Mouse (Mus musculus) CD4-positive, CD25-positive, alpha-beta regulatory T cell, adult 2 months (primary cell): ENCODE measurements around the gene Ush1g.

ENCODE experiments used
- DNase-seq: peaks from one replicate; pipeline ENCODE4 v3.0.0-alpha.2; 2012; ENCODE audit warnings: low read depth, low spot score

Ush1g gene

GRCm38 (mm10) chr11:115321906-115322693, at the start of gene Ush1g:
Ush1g (minus strand) TSS chr11:115322041.
- DNase-seq = peak; percentile 82

DNA sequence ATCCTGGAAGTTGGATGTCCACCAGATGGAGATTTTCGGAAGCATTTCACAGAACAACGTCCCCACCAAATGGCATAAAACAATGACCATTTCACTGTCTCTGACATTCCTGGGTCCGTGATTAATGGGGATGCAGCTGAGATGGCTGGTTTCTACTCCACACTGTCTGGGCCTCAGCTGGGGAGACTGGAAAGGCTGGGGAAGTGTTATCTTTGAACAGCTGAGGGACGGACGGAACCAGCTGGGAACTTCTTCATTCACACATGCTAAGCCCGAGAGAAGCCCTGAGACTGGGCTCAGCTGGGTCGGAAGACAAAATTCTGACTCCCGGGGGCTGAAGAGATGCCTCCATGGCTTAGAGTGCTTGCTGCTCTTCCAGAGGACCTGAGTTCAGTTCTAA, 49.5 kb upstream of the Ush1g start:
- no peak for DNase-seq

- DNase-seq = no peak
Measured at GRCm38 (mm10) chr11:115370368-115370767, 48.5 kb upstream of the Ush1g start.

DNA sequence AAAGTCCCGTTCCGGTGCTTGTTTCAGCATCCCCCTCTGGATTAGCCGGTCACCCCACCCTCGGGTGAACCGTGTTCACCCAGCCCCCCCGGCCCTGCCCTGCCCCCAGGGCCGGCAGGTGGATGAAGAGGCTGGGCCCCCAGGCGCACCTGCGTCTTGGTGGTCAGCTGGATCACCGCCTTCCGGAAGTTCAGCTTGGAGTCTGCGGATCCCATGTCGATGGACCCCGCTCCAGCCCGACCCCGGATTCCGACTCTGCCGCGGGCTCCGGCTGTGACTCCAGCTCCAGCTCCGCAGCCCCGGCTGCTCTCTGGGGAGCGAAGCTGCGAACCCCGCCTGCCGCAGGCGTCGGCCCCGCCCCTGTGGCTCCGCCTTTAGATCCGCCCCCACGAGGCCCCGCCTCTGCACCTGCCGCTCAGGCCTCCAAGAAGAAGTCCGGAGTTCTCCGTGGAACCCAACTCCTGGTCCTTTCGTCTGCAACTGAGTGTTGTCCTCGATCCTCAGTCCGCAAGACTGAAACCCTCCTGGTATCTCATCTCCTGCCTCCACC, 45.6 kb upstream of the Ush1g start, which contains the start of gene Hid1:
TSS of gene Hid1 (minus strand) at position 362 of the 550 bp plus-strand sequence.
- peak; percentile 90 for DNase-seq

GRCm38 (mm10) chr11:115366706-115367394, 45.0 kb upstream of the Ush1g start:
- DNase-seq = peak; percentile 39

DNA sequence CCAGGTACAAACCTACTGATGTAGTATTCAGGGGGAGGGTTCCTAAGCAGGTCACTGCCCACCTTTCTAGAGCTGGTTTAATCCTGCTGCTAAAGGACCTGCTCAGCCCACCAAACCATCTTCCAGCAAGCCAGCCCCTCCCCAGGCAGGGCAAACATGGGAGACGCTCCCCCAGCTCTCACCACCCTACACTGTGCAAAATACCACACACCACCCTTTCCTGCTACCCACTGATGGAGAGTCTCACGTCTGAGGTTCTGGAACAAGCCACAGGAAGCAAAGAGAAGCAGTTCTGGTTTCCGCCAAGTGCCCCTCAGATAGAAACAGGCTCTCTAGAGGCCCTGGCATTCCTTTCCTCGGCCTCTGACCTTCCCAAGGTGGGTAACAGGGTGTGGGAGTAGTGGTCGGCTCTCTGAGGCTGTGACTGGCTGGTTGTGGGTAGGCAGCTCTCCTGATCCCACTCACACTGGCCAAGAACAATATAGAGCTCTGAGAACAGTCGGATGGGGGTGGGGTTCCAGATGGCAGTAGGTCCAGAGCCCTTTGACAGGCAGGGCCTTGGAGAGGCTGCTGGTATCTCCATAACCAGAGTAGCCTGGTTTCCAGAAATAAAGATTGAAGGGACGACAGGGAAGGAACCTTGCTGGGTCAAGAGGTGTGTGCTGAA, 44.3 kb upstream of the Ush1g start:
- no peak for DNase-seq

DNA sequence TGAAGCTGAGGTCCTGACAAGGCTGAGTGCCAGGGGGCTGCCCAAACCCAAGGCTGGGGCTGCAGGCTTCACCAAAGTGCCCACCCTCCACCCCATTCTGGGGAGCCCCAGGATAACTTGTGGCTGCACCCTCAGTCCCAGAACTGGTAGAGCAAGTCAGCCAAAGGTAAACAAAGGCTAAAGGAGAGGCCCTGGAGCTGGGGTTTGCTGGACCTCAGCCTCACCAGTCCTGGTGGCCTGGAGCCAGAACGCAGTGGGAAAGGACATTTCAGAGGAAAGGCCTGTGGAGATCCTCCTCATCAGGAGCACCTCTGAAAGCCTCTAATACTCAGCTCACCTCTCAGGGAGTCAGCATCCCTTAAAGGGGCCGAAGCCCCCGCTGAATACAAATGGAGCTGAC, 42.3 kb upstream of the Ush1g start:
- no peak for DNase-seq

DNA sequence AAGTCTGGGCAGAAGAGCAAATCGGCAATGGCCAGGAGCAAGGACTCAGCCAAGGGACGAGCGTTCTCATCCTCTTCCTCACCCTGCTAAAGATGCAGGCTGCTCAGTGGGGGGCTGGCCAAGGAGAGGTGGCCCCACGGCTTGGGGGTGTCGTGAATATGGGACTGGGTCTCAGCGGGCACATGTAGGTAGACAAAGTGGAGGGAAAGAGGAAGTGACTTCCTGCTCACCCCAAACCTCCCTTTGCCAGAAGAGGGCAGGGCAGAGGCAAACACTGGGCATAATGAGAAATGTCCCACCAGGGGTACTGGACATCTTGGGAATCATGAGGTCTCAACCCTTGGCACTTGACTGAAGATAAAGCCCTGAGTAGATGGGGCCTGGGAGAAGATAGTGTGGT, 37.9 kb upstream of the Ush1g start:
- DNase-seq = no peak

DNA sequence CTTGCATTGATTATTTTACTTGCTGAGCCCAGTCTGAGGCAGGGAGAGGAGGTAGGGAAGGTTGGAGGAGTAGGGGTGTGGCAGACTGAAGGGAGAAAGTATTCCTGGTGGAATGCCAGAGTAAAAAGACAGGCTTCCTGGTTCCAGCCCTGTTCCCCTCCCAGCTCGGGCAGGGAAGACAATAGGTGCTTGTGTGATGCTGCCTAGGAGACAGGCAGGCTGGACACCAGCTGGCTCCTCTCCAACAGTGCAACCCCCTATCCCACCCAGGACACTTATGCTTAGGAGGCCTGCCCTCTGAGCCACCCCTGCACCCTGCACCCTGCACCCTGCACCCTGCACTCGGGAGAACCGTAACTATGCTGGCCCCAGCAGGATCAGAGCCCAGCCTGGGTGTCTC, 37.5 kb upstream of the Ush1g start:
- DNase-seq = no peak

DNA sequence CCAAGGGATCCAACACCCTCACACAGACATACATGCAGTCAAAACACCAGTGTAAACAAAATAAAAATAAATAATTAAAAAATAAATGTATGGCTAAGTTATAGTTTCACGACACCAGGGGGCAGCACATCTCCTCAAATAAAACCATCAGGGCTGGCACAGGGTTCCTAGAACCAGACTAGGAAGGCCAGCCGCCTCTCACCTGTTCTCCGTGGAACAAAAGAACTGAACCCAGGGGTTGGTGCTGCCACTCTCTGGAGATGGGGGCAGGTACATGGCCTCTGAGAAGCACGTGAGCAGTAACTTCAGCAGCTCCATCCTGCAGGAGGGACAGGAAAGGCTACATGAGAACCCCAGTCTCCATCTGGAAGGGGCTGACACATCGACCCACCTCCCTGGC, 36.6 kb upstream of the Ush1g start:
- peak; percentile 89 for DNase-seq

DNA sequence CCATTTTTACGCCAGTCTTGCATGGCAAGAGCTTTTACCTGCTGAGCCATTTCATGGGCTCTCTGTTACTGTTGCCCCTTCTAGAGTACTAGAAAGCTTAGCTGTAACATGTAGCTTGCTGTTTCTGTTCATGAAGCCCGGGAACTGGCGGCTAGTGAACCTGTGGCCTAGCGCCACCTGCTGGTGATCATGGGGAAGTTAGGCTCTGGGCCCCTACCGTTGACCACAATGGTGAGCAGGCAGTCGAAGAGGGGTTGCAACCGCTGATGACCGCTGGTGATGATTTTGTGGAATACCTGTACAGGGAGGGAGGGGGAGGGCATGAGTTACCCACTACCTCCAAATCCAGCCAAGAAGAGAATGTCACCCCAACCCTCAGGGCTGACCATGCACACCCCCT, 32.3 kb upstream of the Ush1g start:
- peak; percentile 89 for DNase-seq

DNA sequence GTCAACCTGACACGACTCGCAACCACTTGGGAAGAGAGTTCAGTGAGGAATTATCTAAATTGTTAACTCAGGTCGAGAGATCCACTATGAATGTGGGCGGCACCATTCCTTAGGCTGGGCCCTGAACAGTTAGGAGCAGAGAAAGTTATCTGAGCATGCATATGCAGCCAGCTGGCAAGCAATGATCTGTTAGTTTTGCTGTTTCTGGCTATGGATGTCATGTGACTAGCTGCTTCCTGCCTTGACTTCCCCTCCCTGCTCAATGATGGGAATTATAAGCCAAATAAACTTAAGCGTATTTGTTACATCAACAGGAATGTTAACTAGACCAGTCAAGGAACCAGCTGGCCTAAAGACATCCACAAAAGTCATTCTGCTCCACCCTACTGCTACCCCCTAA, 31.5 kb upstream of the Ush1g start:
- no peak for DNase-seq

GRCm38 (mm10) chr11:115349976-115350375, 28.1 kb upstream of the Ush1g start:
- no peak for DNase-seq

DNA sequence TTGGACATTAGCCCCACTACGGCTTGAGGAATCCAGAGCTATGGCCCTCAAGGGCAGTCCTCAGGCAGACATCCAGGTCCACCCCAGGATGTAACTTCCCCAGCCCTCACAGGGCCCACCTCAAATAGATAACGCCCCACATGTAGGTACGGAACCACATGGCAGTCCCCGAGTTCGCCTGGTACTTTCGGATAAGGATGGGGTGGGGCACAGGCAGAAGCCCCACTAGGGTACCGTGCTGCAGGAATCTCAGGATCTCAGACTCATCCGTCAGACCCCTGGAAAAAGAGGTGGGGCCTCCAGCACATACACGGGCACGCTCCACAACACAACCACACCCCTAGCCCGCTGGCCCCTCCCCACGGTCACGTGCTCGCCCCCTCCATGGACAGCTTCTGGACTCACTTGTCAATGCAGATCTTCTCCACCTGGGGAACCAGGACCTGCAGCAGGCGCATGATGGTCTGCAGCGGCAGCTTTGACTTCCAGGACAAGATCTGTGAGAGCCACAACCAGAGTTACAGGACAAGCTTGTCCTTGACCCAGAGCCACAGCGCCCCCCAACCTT, 26.9 kb upstream of the Ush1g start:
- no peak for DNase-seq

GRCm38 (mm10) chr11:115345515-115345914, 23.7 kb upstream of the Ush1g start:
- no peak for DNase-seq

- DNase-seq = no peak
Measured at GRCm38 (mm10) chr11:115344967-115345366, 23.1 kb upstream of the Ush1g start.

DNA sequence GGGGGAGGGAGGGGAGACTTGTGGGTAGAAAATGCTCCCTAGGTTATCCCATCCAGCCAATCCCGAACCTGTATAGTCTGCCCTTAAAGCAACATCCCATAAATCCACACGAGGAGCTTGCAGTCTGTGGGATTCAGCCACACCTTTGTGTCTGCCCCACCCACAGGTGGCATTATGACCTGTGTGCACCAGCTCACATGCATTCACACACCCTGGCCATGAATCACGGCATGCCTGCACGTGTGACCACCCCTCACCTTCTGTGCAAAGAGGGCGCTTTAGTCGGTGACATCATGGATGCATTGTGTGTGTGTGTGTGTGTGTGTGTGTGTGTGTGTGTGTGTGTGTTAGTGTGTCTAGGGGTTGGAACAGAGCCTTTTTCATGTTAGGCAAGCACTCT, 20.0 kb upstream of the Ush1g start:
- no peak for DNase-seq

DNA sequence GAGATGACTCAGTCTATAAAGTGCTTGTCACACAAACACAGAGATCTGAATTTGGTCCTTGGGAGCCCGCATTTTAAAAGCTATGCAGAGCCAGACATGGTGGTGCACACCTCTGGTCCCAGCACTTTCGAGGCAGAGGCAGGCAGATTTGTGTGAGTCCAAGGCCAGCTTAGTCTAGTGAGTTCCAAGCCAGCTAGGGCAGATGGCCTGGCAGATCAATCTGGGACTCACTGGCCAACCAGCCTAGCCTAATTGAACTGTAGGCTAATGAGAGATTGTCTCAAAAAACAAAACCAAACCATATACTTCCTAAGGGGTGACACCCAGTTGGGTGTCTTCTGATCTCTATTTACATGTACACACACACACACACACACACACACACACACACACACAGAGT, 19.4 kb upstream of the Ush1g start:
- DNase-seq = no peak

GRCm38 (mm10) chr11:115337826-115338225, 16.0 kb upstream of the Ush1g start:
- no peak for DNase-seq

DNA sequence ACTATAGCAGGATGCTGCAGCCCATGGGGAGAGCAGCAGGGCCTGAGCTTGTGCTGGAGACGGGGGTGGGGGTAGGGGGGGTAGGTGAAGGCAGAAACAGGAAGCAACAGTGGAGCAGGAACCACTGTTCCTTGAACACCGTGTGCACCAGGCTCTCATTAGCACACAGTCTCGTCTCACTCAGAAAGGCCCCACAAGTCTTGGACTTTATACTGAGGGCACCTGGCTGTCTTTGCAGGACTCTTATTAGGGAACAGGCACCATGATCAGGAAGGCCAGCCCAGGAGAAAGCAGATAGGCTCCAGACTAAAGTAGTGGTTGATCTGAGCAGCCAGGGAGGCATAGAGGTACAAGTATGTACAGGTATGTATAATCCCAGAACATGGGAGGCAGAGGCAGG, 15.5 kb upstream of the Ush1g start:
- no peak for DNase-seq

DNA sequence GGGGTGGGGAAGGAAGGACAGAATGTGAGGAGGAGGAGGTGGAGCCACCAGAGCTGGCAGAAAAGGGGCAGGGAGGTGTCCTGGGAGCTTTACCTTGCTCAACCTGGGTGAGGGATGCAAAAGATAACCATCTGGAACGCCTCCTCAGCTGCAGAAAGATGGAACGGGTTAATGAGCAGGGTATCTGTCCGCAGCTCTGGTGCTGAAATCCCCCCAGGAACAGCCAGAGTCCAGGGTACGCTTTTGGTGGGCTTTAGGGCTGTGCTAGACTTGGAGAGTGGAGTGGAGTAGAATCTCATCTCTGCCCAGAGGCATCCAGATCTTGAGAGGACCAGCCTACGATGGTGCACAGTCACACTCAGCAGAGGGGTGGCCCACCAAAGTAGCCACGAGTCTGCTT, 14.3 kb upstream of the Ush1g start:
- DNase-seq = no peak

GRCm38 (mm10) chr11:115335223-115335622, 13.4 kb upstream of the Ush1g start:
- DNase-seq = no peak
